Mouse (Mus musculus): Measurements from ENCODE around the gene Nat8f5. TPM values are rescaled to one million over a fixed set of nuclear protein-coding genes. Genes with fewer than 3 reads are reported as not detected.
"Not testable (repeated sequence)": the region's sequence is repeated elsewhere in the genome, so short reads cannot be mapped to it uniquely, and the experiment has no call there.

Nat8f5 gene
- polyA plus RNA-seq, 1 experiment from 2014 or later = not detected

DNA sequence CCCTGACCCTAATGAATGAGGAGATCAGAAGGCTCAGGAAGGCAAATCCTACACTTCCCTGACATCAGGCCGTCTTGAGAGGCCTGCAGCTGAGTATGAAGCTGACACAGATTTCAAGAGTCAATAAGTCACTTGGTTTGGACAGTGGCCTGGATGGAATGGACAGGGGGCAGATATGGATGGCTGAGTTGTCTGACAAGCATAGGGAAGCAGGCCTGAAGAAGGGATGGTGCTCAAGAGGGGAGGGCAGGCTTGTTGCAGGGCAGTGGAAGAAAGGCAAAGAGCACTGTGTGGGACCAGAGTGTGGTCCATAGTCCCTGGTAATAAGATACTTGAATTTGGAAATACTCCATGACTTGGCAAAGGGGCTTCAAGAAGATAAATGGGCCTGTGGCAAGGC lies 8.7 kb upstream of the Nat8f5 start:
- Histone ChIP-seq H3K27ac (no peak overlapping the region), H3K36me3 (replicated peaks) (no peaks in the 10 kb centered on the region), H3K4me3 (no peak overlapping the region), H3K27me3 (ENCODE audit: poor library complexity, severe bottlenecking) (no peaks in the 10 kb centered on the region), H3K4me1 (no peaks in the 10 kb centered on the region), H3K9me3 (no peaks in the 10 kb centered on the region)
- no peak for DNase-seq (ENCODE audit: extremely low spot score, low spot score)
- 86% methylated on average over 1 of the region's 1 CpGs for WGBS

DNA sequence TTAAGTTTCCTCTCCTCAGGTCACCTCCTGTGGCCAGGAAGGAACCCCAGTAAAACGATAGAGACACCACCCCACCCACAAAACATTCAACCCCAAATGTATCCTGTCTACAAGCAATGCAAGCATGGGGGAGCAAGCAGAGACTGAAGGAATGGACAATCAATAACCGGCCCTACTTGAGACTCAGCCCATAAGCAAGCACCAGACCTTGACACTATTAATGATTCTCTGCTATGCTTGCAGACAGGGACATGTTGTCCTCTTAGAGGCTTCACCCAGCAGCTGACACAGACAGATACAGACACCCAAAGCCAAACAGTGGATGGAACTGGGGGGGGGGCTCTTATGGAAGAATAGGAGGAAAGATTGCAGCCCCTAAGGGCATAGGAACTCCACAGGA lies 5.1 kb upstream of the Nat8f5 start:
- Histone ChIP-seq H3K36me3 (replicated peaks) (no peaks in the 10 kb centered on the region), H3K27me3 (ENCODE audit: poor library complexity, severe bottlenecking) (no peaks in the 10 kb centered on the region), H3K4me3 (no peak overlapping the region), H3K27ac (no peak overlapping the region), H3K9me3 (no peaks in the 10 kb centered on the region), H3K4me1 (no peaks in the 10 kb centered on the region)
- 94% methylated on average over 2 of the region's 2 CpGs for WGBS
- DNase-seq (ENCODE audit: extremely low spot score, low spot score) = no peak

- H3K9me3 ChIP-seq = no peaks in the 10 kb centered on the region
- WGBS = 86% methylated on average over 1 of the region's 1 CpGs
- no peak for DNase-seq (ENCODE audit: extremely low spot score, low spot score)
- no peaks in the 10 kb centered on the region for H3K27me3 ChIP-seq (ENCODE audit: poor library complexity, severe bottlenecking)
- no peak overlapping the region for H3K27ac ChIP-seq
- H3K4me3 ChIP-seq = no peak overlapping the region
- 0 out of 2 replicates have a peak, but pooled peaks cover under 1% of the 10 kb centered on the region for H3K4me1 ChIP-seq
- H3K36me3 ChIP-seq (replicated peaks) = no peaks in the 10 kb centered on the region
Measured at GRCm38 (mm10) chr6:85823382-85824090, 2.8 kb upstream of the Nat8f5 start.

DNA sequence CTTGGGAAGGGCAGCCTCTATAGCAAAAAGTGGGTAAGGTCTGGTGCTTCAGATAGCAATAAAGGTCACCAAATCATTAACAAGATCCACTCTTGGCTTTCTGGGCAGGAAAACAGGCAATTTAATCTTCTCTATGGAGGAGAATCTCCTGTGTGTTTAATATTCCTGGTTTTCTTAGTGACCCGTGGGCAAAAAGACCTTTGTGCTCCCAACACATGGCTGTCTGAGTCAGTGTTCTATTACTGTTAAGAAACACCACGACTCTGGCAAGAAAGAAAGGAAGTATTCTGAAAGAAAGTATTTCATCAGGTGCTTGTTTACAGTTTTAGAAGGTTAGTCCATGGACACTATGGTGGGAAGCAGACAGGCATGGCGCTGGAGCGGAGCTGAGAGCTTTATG lies 1.5 kb upstream of the Nat8f5 start:
- Histone ChIP-seq H3K4me1 (0 out of 2 replicates have a peak, but pooled peaks cover 6% of the 10 kb centered on the region), H3K36me3 (replicated peaks) (no peaks in the 10 kb centered on the region), H3K9me3 (no peaks in the 10 kb centered on the region), H3K27ac (no peak overlapping the region), H3K27me3 (ENCODE audit: poor library complexity, severe bottlenecking) (no peaks in the 10 kb centered on the region), H3K4me3 (no peak overlapping the region)
- 85% methylated on average over 4 of the region's 4 CpGs for WGBS
- DNase-seq (ENCODE audit: extremely low spot score, low spot score) = no peak

DNA sequence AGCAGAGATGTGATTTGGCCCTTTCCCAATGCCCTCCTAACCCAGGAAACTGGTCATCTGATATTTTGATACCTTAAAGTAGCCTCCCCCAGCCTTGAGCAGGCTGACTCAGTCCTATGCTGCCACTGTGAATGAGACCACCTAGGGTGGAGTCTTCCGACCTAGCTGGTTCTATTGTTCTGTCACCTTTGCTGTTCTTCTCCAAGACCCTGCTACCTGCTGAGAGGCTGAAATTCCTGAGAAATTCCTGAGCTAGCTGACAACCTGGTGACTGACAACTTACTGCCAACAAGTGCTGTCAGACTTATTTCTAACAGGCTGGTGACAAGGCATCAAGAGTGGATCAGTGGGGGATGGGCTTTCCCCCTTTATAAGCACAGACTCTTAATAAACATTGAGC lies 2.4 kb downstream of the Nat8f5 start:
- no peak overlapping the region for H3K27ac ChIP-seq
- H3K4me3 ChIP-seq = no peak overlapping the region
- H3K4me1 ChIP-seq = 0 out of 2 replicates have a peak, but pooled peaks cover 6% of the 10 kb centered on the region
- no peaks in the 10 kb centered on the region for H3K27me3 ChIP-seq (ENCODE audit: poor library complexity, severe bottlenecking)
- DNase-seq (ENCODE audit: extremely low spot score, low spot score) = no peak
- no peaks in the 10 kb centered on the region for H3K9me3 ChIP-seq
- WGBS = 24% methylated on average over 1 of the region's 1 CpGs
- no peaks in the 10 kb centered on the region for H3K36me3 ChIP-seq (replicated peaks)

GRCm38 (mm10) chr6:85813339-85813738 lies 7.4 kb downstream of the Nat8f5 start:
- H3K4me3 ChIP-seq = no peak overlapping the region
- 0 out of 2 replicates have a peak, but pooled peaks cover 3% of the 10 kb centered on the region for H3K4me1 ChIP-seq
- 79% methylated on average over 2 of the region's 2 CpGs for WGBS
- no peaks in the 10 kb centered on the region for H3K9me3 ChIP-seq
- H3K36me3 ChIP-seq (replicated peaks) = no peaks in the 10 kb centered on the region
- DNase-seq (ENCODE audit: extremely low spot score, low spot score) = no peak
- no peaks in the 10 kb centered on the region for H3K27me3 ChIP-seq (ENCODE audit: poor library complexity, severe bottlenecking)
- no peak overlapping the region for H3K27ac ChIP-seq

- not testable (repeated sequence) for H3K9me3 ChIP-seq; H3K27me3 ChIP-seq (ENCODE audit: poor library complexity, severe bottlenecking); DNase-seq (ENCODE audit: extremely low spot score, low spot score); H3K27ac ChIP-seq; H3K4me1 ChIP-seq; H3K36me3 ChIP-seq (replicated peaks); H3K4me3 ChIP-seq
- WGBS = 73% methylated on average over 3 of the region's 3 CpGs
Measured at GRCm38 (mm10) chr6:85810942-85811537, 9.7 kb downstream of the Nat8f5 start.

DNA sequence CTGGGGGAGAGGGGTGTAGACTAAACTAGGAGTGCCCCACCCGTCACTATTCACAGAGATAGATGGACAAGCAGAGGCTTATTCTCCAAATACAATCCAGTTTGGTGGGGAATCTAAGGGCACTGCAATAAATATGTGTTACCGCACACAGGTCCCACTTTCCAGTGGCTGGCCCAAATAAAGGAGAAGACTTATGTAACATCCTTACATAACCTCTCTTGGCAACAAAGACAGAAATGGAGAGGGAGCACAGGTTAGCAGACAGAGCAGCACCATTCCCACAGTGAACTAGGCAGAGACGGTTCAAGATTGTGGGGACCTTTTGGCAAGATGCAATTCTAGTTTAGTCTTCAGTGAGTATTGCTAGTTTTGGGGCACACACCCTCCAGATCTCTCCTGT lies 10.3 kb downstream of the Nat8f5 start:
- WGBS = 87% methylated on average over 3 of the region's 3 CpGs

DNA sequence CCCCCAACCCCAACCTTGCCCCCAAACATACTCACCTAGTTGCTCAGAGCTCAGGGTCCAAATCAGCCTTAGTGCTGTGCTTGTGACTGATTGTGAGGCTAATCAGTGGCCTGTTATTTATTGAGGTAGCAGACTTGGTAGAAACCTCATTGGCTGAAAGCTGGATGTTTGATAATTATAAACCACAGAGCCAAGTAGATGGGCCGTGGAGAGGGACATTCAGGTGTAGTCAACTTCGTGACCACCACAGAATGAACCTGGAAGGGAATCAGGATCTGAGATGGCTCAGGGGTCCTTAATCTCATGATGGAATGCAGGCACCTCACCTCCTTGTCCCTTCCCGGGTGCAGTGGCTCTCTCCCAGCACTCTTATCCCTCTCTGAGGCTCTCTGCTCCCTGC lies 11.0 kb downstream of the Nat8f5 start:
- not testable (repeated sequence) for H3K27ac ChIP-seq; H3K36me3 ChIP-seq (replicated peaks); H3K27me3 ChIP-seq (ENCODE audit: poor library complexity, severe bottlenecking); H3K4me3 ChIP-seq; H3K9me3 ChIP-seq; H3K4me1 ChIP-seq; DNase-seq (ENCODE audit: extremely low spot score, low spot score)
- WGBS = 73% methylated on average over 2 of the region's 3 CpGs

More for the DNA sequence above, 10.3 kb downstream of the Nat8f5 start:
- H3K9me3 ChIP-seq; H3K27me3 ChIP-seq (ENCODE audit: poor library complexity, severe bottlenecking); DNase-seq (ENCODE audit: extremely low spot score, low spot score); H3K4me1 ChIP-seq; H3K36me3 ChIP-seq (replicated peaks); H3K4me3 ChIP-seq; H3K27ac ChIP-seq: not testable (repeated sequence)

GRCm38 (mm10) chr6:85803180-85803579 lies 17.6 kb downstream of the Nat8f5 start:
- 73% methylated on average over 5 of the region's 5 CpGs for WGBS
- not testable (repeated sequence) for H3K27me3 ChIP-seq (ENCODE audit: poor library complexity, severe bottlenecking); H3K4me3 ChIP-seq; H3K36me3 ChIP-seq (replicated peaks); H3K9me3 ChIP-seq; H3K27ac ChIP-seq; DNase-seq (ENCODE audit: extremely low spot score, low spot score); H3K4me1 ChIP-seq

Small RNA genes lying within 50 kb of the gene (microRNA-seq; reads per million reads assigned to microRNA genes)
- gene Mir6375 = not detected

Other genes starting within 250 kb of the Nat8f5 start
- gene Alms1, start 233.4 kb downstream of the Nat8f5 start, polyA plus RNA-seq (2016; fragmentation: Nextera tagmentation; extraction: Ambion mirVana) = 12.1 and 13.5 TPM in 2 replicates
- gene Nat8f7, start 107.8 kb downstream of the Nat8f5 start, polyA plus RNA-seq (2016; fragmentation: Nextera tagmentation; extraction: Ambion mirVana) = not detected in 2 replicates
- gene Nat8f3, start 55.2 kb downstream of the Nat8f5 start, polyA plus RNA-seq (2016; fragmentation: Nextera tagmentation; extraction: Ambion mirVana) = 0.26 and 0.34 TPM in 2 replicates
- gene Nat8f6, start within 50 bp of the Nat8f5 start, polyA plus RNA-seq (2016; fragmentation: Nextera tagmentation; extraction: Ambion mirVana) = not detected in 2 replicates
- not detected in 2 replicates for gene Nat8, start 11.1 kb upstream of the Nat8f5 start, polyA plus RNA-seq (2016; fragmentation: Nextera tagmentation; extraction: Ambion mirVana)
- not detected in 2 replicates for gene Nat8f2, start 48.2 kb upstream of the Nat8f5 start, polyA plus RNA-seq (2016; fragmentation: Nextera tagmentation; extraction: Ambion mirVana)
- gene Nat8f4, start 83.9 kb upstream of the Nat8f5 start, polyA plus RNA-seq (2016; fragmentation: Nextera tagmentation; extraction: Ambion mirVana) = 6.2 and 6.7 TPM in 2 replicates
- 33.8 and 37.1 TPM in 2 replicates for gene Tprkb, start 90.9 kb upstream of the Nat8f5 start, polyA plus RNA-seq (2016; fragmentation: Nextera tagmentation; extraction: Ambion mirVana)
- gene Nat8f1, start 94.7 kb upstream of the Nat8f5 start, polyA plus RNA-seq (2016; fragmentation: Nextera tagmentation; extraction: Ambion mirVana) = 5.2 and 6.4 TPM in 2 replicates
- gene Dusp11, start 140.7 kb upstream of the Nat8f5 start, polyA plus RNA-seq (2016; fragmentation: Nextera tagmentation; extraction: Ambion mirVana) = 34.6 and 34.9 TPM in 2 replicates
- gene Figla, start 195.2 kb upstream of the Nat8f5 start, polyA plus RNA-seq (2016; fragmentation: Nextera tagmentation; extraction: Ambion mirVana) = not detected in 2 replicates
- gene Add2, start 207.7 kb upstream of the Nat8f5 start, polyA plus RNA-seq (2016; fragmentation: Nextera tagmentation; extraction: Ambion mirVana) = 30.7 and 36.5 TPM in 2 replicates